Mouse (Mus musculus) neural tube, embryonic 13.5 days (tissue): ENCODE data around the gene Vps33b. TPM values are rescaled to one million over a fixed set of nuclear protein-coding genes. Genes with fewer than 3 reads are reported as not detected.

Experiments
- ATAC-seq: fragments of 200-750 bp; cut with Nextera tagmentation; 2 replicates; pipeline ENCODE4 v1.8.0; 2017; ENCODE audit warnings: low read depth, mild to moderate bottlenecking, moderate TSS enrichment, moderate library complexity
- H3K27ac ChIP-seq: fragments of 300-500 bp; sonication (generic); replicated peaks from 2 replicates; pipeline ENCODE4 v1.5.1; 2015; ENCODE audit warnings: moderate library complexity, mild to moderate bottlenecking, inconsistent platforms
- H3K27me3 ChIP-seq: fragments of 300-500 bp; sonication (generic); 2 replicates; pipeline ENCODE4 v1.6.1; 2015; ENCODE audit warnings: mild to moderate bottlenecking, inconsistent platforms
- H3K36me3 ChIP-seq: fragments of 300-500 bp; sonication (generic); 2 replicates; pipeline ENCODE4 v1.6.1; 2015; ENCODE audit warnings: mild to moderate bottlenecking, inconsistent platforms
- H3K4me1 ChIP-seq: fragments of 300-500 bp; sonication (generic); replicated peaks from 2 replicates; pipeline ENCODE4 v1.6.1; 2015; ENCODE audit warnings: inconsistent platforms
- H3K4me2 ChIP-seq: fragments of 300-500 bp; sonication (generic); 2 replicates; pipeline ENCODE4 v1.6.1; 2015; ENCODE audit warnings: inconsistent platforms, mild to moderate bottlenecking, moderate library complexity
- H3K4me3 ChIP-seq: fragments of 300-500 bp; sonication (generic); 2 replicates; pipeline ENCODE4 v1.5.1; 2015; ENCODE audit warnings: mild to moderate bottlenecking, inconsistent platforms
- H3K9ac ChIP-seq: fragments of 300-500 bp; sonication (generic); 2 replicates; pipeline ENCODE4 v1.6.1; 2015; ENCODE audit warnings: moderate library complexity, mild to moderate bottlenecking, inconsistent platforms
- H3K9me3 ChIP-seq: fragments of 300-500 bp; sonication (generic); 2 replicates; pipeline ENCODE4 v1.6.1; 2016; ENCODE audit warnings: inconsistent platforms
- WGBS: fragments of 180-500 bp; shearing (Covaris S2); methylation state at CpG from one replicate; pipeline ENCODE4 v1.1.7; 2015; 5-methylcytosine and 5-hydroxymethylcytosine counted together
- polyA plus RNA-seq: library from polyadenylated mRNA; unstranded; fragments of >200 nt; fragmentation: Nextera tagmentation; extraction: Ambion mirVana; gene quantifications from 2 replicates; pipeline ENCODE4 v1.2.1, GENCODE M21; 2015

The Vps33b gene
- polyA plus RNA-seq, 1 experiment from 2014 or later, result 23.7 TPM

DNA sequence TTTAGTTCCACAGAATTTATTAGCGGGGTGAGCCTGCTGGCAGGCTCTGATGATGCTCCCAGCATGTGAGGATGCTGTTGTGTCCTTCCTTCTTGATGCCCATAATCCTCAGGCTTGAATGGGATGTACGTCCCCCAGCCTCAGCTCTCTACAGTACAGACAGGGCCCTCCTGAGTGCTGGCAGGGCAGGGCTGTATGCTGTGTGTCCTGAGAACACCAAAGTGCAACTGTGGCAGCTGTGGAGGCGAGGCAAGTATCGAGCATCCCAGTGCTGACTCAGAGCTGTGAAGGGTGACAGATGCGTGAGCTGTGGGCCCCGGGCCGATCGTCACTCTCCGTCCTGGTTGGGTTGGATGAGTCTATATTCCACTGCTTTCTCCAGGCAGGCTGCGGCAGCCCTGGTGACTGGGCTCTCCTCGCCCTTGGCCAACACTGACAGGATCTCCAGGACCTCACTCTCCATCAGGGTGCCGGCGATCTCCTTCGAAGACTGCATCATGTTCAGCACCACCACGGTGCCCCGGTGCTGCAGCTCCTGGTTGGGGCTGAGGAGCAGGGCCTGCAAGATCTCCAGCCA lies 55.9 kb downstream of the Vps33b start:
- no peak overlapping the region for H3K9ac ChIP-seq
- H3K9me3 ChIP-seq, result no peaks in the 10 kb centered on the region
- no peak overlapping the region for H3K4me3 ChIP-seq
- no peaks in the 10 kb centered on the region for H3K27me3 ChIP-seq
- H3K36me3 ChIP-seq, result peaks cover 62% of the 10 kb centered on the region
- 96% methylated on average over 16 of the region's 16 CpGs for WGBS
- no peak overlapping the region for H3K4me2 ChIP-seq
- H3K4me1 ChIP-seq, result peaks cover 29% of the 10 kb centered on the region
- no peak for ATAC-seq
- H3K27ac ChIP-seq, result no peak overlapping the region

DNA sequence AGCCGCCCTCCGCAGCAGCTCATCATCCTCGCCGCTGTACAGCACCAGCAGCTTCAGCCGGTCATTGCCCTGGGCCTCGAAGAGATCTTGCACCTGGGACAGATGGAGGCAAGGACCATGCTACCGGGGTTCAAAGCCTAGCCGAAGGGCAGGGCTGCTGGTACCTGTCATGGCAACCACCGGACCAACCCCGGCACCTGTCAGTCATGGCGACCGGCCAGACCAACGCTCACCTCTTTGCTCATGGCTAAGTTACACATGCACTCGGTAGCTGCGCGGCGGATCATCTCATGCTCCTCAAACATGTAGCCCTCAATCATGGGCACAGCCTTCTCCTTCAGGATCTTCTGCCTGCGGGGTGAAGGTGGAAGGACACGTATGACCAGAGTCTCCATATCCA lies 56.6 kb downstream of the Vps33b start:
- WGBS, result 96% methylated on average over 19 of the region's 19 CpGs
- H3K9ac ChIP-seq, result no peak overlapping the region
- ATAC-seq, result no peak
- no peak overlapping the region for H3K27ac ChIP-seq
- peaks cover 62% of the 10 kb centered on the region for H3K36me3 ChIP-seq
- no peak overlapping the region for H3K4me2 ChIP-seq
- H3K4me3 ChIP-seq, result no peak overlapping the region
- no peaks in the 10 kb centered on the region for H3K27me3 ChIP-seq
- H3K4me1 ChIP-seq, result peaks cover 29% of the 10 kb centered on the region
- no peaks in the 10 kb centered on the region for H3K9me3 ChIP-seq

DNA sequence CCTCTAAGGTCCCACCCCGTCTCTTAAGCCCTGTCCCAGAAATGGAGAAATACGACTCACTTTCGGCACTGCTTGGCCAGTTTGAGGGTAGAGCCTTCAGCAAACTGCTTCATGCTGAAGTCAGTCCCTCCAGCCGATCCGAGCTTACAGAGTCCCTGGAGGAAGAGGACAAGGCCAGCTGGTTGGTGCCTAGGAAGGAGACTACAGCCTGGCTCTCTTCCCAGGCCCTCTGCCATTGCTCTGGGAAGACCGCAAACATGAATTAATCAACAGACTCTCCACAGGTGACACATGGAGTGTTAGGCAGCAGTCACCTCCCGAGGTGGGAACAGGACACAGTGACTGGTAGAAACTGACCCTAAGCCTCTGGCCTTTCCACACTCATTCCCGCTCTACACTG lies 60.8 kb downstream of the Vps33b start:
- WGBS, result 88% methylated on average over 8 of the region's 8 CpGs
- ATAC-seq, result no peak

DNA sequence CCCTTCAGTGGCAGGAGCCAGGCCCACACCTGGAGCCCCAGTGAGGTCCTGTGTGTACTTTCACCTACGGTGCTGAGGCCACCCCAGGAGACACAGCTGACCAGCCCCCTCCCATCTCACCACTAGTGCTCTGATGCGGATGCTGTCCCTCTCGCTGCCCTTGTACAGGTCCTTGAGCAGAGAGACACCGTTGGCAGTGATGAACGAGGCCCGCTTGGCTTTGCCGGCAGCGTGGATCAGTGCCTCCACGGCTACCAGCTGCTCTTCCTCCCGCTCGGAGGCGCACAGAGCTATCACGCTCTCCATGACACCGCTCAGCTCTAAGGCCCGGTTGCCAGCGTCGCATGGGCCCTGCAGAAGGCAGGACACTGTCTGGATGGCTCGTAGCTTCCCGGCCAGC lies 62.0 kb downstream of the Vps33b start:
- Histone ChIP-seq H3K4me3 (no peak overlapping the region), H3K9me3 (no peaks in the 10 kb centered on the region), H3K27me3 (no peaks in the 10 kb centered on the region), H3K4me1 (peaks cover 10% of the 10 kb centered on the region), H3K9ac (no peak overlapping the region), H3K36me3 (peaks cover 100% of the 10 kb centered on the region), H3K27ac (no peak overlapping the region), H3K4me2 (no peak overlapping the region)
- no peak for ATAC-seq
- WGBS, result 92% methylated on average over 19 of the region's 19 CpGs

More for the DNA sequence above, 60.8 kb downstream of the Vps33b start:
- Histone ChIP-seq H3K4me1 (peaks cover 5% of the 10 kb centered on the region), H3K27me3 (no peaks in the 10 kb centered on the region), H3K36me3 (peaks cover 100% of the 10 kb centered on the region), H3K9ac (no peak overlapping the region), H3K4me2 (no peak overlapping the region), H3K4me3 (no peak overlapping the region), H3K9me3 (no peaks in the 10 kb centered on the region), H3K27ac (no peak overlapping the region)

DNA sequence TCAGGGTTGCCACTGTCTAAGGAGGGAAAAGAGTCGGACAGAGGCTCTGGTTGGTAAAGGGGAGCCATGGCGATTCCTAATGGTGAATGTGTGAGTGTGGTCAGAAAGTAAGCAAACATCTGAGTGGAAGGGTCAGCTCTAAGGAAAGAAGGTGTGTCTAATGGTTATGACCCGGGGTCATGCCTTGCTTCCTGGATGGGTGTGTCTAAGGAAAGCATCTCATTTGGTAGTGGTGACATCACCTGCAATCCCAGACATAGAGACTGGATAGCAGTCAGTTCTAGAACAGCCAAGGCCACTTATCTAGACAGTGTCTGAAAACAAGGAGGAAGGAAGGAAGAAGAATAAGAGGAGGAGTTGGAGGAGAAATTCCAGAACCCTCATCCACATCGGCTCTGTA lies 65.4 kb downstream of the Vps33b start:
- no peak overlapping the region for H3K27ac ChIP-seq
- no peak overlapping the region for H3K4me2 ChIP-seq
- WGBS, result 96% methylated on average over 4 of the region's 4 CpGs
- no peak overlapping the region for H3K4me3 ChIP-seq
- H3K9ac ChIP-seq, result no peak overlapping the region
- H3K4me1 ChIP-seq, result peaks cover 34% of the 10 kb centered on the region
- no peak for ATAC-seq
- no peaks in the 10 kb centered on the region for H3K9me3 ChIP-seq
- H3K36me3 ChIP-seq, result peaks cover 82% of the 10 kb centered on the region
- H3K27me3 ChIP-seq, result no peaks in the 10 kb centered on the region

DNA sequence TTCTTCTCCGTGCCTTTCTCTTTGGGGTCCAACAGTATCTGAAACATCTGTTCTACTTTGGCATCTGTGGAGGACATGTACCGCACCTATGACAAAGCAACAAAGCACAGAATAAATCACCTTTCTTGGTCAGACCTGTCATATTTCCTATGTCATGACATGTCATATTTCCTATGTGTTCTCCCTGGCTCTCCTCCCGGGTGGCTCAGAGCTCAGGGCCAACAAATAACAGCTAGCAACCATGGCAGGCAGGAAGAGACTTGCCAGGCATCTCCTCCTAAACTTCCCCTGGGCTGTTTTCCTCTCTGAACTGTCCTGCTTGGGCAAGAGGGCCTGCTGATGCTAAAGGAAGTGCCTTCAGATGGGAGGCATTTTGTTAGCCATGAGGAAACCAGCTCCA lies 67.5 kb downstream of the Vps33b start:
- H3K9me3 ChIP-seq, result no peaks in the 10 kb centered on the region
- peaks cover 61% of the 10 kb centered on the region for H3K36me3 ChIP-seq
- H3K4me2 ChIP-seq, result no peak overlapping the region
- H3K27ac ChIP-seq, result no peak overlapping the region
- 94% methylated on average over 3 of the region's 3 CpGs for WGBS
- no peak overlapping the region for H3K4me3 ChIP-seq
- peaks cover 51% of the 10 kb centered on the region for H3K4me1 ChIP-seq
- H3K9ac ChIP-seq, result no peak overlapping the region
- no peaks in the 10 kb centered on the region for H3K27me3 ChIP-seq
- no peak for ATAC-seq

DNA sequence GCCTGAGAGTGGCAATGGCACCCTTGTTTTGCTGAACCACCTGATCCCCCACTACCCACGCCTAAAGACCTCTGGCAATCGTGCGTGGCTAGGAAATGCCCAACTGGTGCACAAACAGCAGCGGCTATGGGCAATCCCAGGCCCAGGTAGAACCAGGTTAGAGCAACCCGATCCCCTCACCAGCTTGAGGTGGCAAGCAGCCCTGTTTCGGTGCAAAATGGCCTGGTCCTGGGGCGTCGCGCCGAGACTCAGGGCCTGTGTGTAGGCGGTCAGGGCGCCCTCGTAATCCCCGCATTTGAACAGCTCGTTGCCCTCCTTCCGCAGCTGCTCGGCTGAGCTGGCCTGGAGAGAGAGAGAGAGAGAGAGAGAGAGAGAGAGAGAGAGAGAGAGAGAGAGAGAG lies 69.9 kb downstream of the Vps33b start:
- H3K4me1 ChIP-seq, result peaks cover 67% of the 10 kb centered on the region
- peaks cover 37% of the 10 kb centered on the region for H3K36me3 ChIP-seq
- no peaks in the 10 kb centered on the region for H3K9me3 ChIP-seq
- 8% methylated on average over 16 of the region's 17 CpGs for WGBS
- peak overlapping the region; percentile 89 for H3K9ac ChIP-seq
- no peaks in the 10 kb centered on the region for H3K27me3 ChIP-seq
- peak overlapping the region; percentile 93 for H3K4me2 ChIP-seq
- H3K27ac ChIP-seq, result peak overlapping the region; percentile 83
- ATAC-seq, result peak; percentile 33; the same call in 1 of the 2 replicates
- peak overlapping the region; percentile 64 for H3K4me3 ChIP-seq

DNA sequence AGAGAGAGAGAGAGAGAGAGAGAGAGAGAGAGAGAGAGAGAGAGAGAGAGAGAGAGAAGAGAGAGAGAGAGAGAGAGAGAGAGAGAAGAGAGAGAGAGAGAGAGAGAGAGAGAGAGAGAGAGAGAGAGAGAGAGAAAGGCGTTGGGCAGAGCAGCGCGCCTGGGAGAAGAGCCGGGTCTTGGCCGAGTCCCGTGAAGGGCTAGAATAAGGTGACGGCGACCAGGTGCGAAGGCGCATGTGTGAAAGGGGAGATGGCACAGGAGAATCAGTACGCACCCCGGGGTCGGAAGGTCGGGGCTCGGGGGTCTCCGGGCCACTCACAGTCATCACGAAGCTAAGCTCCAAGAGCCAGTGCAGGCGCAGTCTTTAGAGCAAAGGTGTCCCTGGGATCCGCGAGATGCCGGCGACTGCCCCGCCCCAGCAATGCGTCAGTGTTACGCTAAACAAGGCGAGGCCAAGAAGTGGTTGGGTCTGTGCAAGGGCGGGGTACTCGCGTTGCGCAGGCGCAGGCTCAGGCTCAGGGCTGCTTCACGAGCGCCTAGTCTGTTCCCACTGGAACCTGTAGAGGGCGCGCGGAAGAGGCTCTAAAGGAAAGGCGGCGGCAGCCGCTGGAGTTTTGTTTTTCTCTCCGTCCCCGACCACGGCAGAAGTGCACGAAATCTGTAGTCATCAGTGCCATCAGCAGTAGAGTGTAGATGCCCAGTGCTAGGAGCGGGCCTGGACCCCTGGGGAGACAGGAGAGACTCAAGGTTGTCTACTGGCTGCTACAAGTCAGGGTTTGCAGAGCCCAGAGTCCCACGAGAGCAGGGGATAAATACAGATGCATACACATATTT lies 70.6 kb downstream of the Vps33b start:
- Histone ChIP-seq H3K4me1 (peaks cover 67% of the 10 kb centered on the region), H3K27me3 (no peaks in the 10 kb centered on the region), H3K36me3 (peaks cover 31% of the 10 kb centered on the region), H3K9me3 (no peaks in the 10 kb centered on the region), H3K4me3 (peak overlapping the region; percentile 64), H3K27ac (peak overlapping the region; percentile 91), H3K9ac (peak overlapping the region; percentile 89), H3K4me2 (peak overlapping the region; percentile 93)
- ATAC-seq, result peak; percentile 98
- 0% methylated on average over 45 of the region's 45 CpGs for WGBS

DNA sequence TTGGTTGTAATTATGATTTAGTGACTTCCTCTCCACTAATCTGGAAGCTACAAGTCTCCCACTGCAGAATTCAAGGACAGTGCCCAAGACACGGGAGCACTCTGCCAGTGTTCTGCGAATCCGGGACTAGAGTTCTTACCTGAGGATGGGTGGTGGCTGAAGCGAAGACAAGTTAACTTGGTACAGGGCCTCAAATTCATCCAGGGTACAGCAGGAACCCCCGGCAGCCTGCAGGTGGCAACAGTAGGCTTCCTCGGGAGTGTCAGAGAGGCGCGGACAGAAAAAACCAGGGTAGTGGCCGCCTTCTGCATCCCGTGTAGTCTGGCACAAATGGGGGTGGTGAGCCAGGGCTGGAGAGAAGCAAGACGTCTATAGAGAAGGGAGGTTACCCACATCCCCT lies 71.3 kb downstream of the Vps33b start, which contains the start of gene Unc45a:
Gene Unc45a, minus strand, starts transcription at position 213 of the 400 bp plus-strand sequence.
- H3K9ac ChIP-seq, result peak within 1 kb of the TSS; percentile 89
- H3K4me2 ChIP-seq, result peak within 1 kb of the TSS; percentile 93
- WGBS, result under 1% methylated on average over 11 of the region's 11 CpGs
- H3K27ac ChIP-seq, result peak within 1 kb of the TSS; percentile 91
- H3K9me3 ChIP-seq, result no peaks in the 10 kb centered on the region
- H3K4me3 ChIP-seq, result peak within 1 kb of the TSS; percentile 64
- peaks cover 63% of the 10 kb centered on the region for H3K4me1 ChIP-seq
- peaks cover 23% of the 10 kb centered on the region for H3K36me3 ChIP-seq
- no peaks in the 10 kb centered on the region for H3K27me3 ChIP-seq
- peak; percentile 47 for ATAC-seq

Other genes starting within 250 kb of the Vps33b start
- 15.0 and 18.9 TPM in 2 replicates for gene Zfp710, start 244.8 kb upstream of the Vps33b start, polyA plus RNA-seq
- gene Idh2, start 154.3 kb upstream of the Vps33b start, polyA plus RNA-seq, result 217 and 273 TPM in 2 replicates
- 22.1 and 23.2 TPM in 2 replicates for gene Sema4b, start 82.8 kb upstream of the Vps33b start, polyA plus RNA-seq
- gene Cib1, start 36.8 kb upstream of the Vps33b start, polyA plus RNA-seq, result 31.0 and 34.6 TPM in 2 replicates
- 4.5 TPM in 2 replicates for gene Gdpgp1, start 36.8 kb upstream of the Vps33b start, polyA plus RNA-seq
- gene Ttll13, start 23.3 kb upstream of the Vps33b start, polyA plus RNA-seq, result 1.6 and 2.8 TPM in 2 replicates
- 57.5 and 62.6 TPM in 2 replicates for gene Ngrn, start 8.4 kb upstream of the Vps33b start, polyA plus RNA-seq
- gene Prc1, start 24.8 kb downstream of the Vps33b start, polyA plus RNA-seq, result 38.3 and 48.2 TPM in 2 replicates
- gene Rccd1, start 54.8 kb downstream of the Vps33b start, polyA plus RNA-seq, result 12.6 and 15.6 TPM in 2 replicates
- 61.3 and 61.7 TPM in 2 replicates for gene Unc45a, start 71.4 kb downstream of the Vps33b start, polyA plus RNA-seq
- 22.0 and 24.7 TPM in 2 replicates for gene Hddc3, start 73.5 kb downstream of the Vps33b start, polyA plus RNA-seq
- 23.6 and 24.8 TPM in 2 replicates for gene Man2a2, start 101.7 kb downstream of the Vps33b start, polyA plus RNA-seq
- 5.8 and 6.2 TPM in 2 replicates for gene Fes, start 118.3 kb downstream of the Vps33b start, polyA plus RNA-seq
- gene Furin, start 135.8 kb downstream of the Vps33b start, polyA plus RNA-seq, result 4.3 and 4.7 TPM in 2 replicates